Mouse (Mus musculus) mouse embryonic stem cell (cell line): ENCODE measurements around the gene Mrpl23.

Experiments used
- in situ Hi-C, 2 experiments: fragments of 300-500 bp; cut with MboI; formaldehyde crosslinking; loops; 1 replicate in 1 of 2; 3 replicates in 1 of 2; pipeline ENCODE4 v1.14.3; 2019 to 2020; ENCODE audit warnings: low sequenced_read_pairs in 2 of 2, low pct_unique_long_range_greater_than_20kb in 1 of 2, mixed read lengths in 1 of 2; ENCODE audit not compliant: unreplicated experiment in 1 of 2

Mrpl23 gene

GRCm38 (mm10) chr7:142584882-142585281 lies 52.4 kb downstream of the Mrpl23 start:
- in situ Hi-C loops, result loop anchor here in 1 of 2 experiments (10.0 kb wide), 1 partner anchor 250 kb away; no protein-coding TSS in a partner anchor

- in situ Hi-C loops, result loop anchor here in 1 of 2 experiments (10.0 kb wide), 1 partner anchor 251 kb away; no protein-coding TSS in a partner anchor
Observed at GRCm38 (mm10) chr7:142585890-142586289, 53.4 kb downstream of the Mrpl23 start.

- in situ Hi-C loops, result loop anchor here in 1 of 2 experiments (10.0 kb wide), 1 partner anchor 254 kb away; no protein-coding TSS in a partner anchor
Observed at GRCm38 (mm10) chr7:142588282-142588941, 55.9 kb downstream of the Mrpl23 start.
